Mouse (Mus musculus): ENCODE results near the gene Kcnj2. TPM values are rescaled to one million over a fixed set of nuclear protein-coding genes. Genes with fewer than 3 reads are reported as not detected.

Gene Kcnj2
- 0.45 TPM for polyA plus RNA-seq (2014; fragmentation: Illumina TruSeq; extraction: RNeasy Lipid Tissue Mini Kit (QIAGEN cat#74804); ENCODE audit: low read depth, low replicate concordance)

GRCm38 (mm10) chr11:111065635-111066298 is at the start of gene Kcnj2:
Kcnj2 (plus strand) TSS chr11:111066164.

Other genes starting within 250 kb of the Kcnj2 start
- gene Kcnj16, start 98.1 kb upstream of the Kcnj2 start, polyA plus RNA-seq (2014; fragmentation: Illumina TruSeq; extraction: RNeasy Lipid Tissue Mini Kit (QIAGEN cat#74804); ENCODE audit: low read depth, low replicate concordance): 1.1 TPM